Mouse (Mus musculus): ENCODE data around the gene Crybg1.
"Not testable (repeated sequence)": the region's sequence is repeated elsewhere in the genome, so short reads cannot be mapped to it uniquely, and the experiment has no call there.

Gene Crybg1

DNA sequence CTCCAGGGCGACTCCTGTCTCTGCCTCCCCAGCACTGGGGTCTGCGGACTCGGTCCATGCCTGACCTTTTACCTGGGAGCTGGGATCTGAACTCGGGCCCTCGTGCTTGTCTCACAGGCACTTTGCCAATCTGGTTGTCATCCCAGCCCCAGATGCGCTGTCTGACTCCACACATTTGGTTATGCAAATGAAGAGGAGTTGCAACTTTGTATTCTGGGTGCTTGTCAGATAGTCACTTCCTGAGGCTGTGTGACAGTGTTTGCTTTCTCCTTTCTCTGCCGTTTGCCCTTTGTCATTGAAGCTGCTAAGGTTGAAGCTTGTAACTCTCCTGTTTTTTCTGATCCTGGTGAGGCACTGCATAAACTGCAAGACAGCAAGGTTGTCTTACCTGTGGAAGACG, 220.9 kb downstream of the Crybg1 start:
- POLR2A ChIA-PET: no interaction called here
- CTCF ChIA-PET: interaction anchor here in 2 of 4 experiments (1.0 to 1.1 kb wide), 2 partner anchors 13 to 27 kb away, joined by 3 to 4 read pairs; no protein-coding TSS in a partner anchor

DNA sequence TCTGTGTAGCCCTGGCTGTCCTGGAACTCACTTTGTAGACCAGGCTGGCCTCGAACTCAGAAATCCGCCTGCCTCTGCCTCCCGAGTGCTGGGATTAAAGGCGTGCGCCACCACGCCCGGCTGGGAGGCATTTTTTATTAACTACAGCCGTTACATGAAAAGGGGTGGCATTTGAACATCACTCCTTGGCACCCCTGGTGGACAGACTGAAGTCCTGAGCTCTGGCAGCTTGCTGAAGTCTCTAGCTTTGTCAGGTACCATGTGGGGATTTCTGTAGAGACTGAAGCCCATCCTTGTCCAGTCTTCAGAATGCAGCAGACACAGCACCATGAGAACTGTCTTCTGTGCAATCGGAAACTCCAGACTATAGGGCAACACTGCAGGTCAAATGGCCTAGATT, 222.9 kb downstream of the Crybg1 start:
- CTCF ChIA-PET: not testable (repeated sequence)
- POLR2A ChIA-PET: interaction anchor here in 2 of 4 experiments (0.7 to 0.8 kb wide), 2 partner anchors 12 to 400 kb away, joined by 3 to 4 read pairs; no protein-coding TSS in a partner anchor

DNA sequence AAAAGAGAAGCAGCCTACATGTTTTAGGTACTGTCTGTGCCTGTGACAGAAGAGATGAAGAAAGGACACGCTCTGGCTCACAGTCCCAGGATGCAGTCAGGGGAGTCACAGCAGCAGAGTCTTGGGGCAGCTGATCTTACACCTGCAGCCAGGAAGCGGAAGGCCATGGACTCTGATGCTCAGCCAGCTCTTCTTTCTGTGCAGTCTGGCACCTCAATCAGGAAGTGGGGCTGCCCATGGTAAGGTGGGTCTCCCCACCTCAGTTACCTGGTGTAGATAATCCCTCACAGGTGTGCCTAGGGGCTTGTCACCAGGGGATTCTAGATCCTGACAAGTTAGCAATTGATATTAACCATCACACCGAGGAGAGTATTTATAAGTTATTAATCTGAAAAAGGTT, 225.6 kb downstream of the Crybg1 start:
- ChIA-PET CTCF (interaction anchor here in 3 of 4 experiments (1.0 to 1.2 kb wide), 3 partner anchors 12 to 148 kb away, joined by 3 to 4 read pairs (median 3); no protein-coding TSS in a partner anchor), POLR2A (interaction anchor here in 1 of 4 experiments (1.4 kb wide), 1 partner anchor 16 kb away, joined by 3 read pairs; no protein-coding TSS in a partner anchor)

DNA sequence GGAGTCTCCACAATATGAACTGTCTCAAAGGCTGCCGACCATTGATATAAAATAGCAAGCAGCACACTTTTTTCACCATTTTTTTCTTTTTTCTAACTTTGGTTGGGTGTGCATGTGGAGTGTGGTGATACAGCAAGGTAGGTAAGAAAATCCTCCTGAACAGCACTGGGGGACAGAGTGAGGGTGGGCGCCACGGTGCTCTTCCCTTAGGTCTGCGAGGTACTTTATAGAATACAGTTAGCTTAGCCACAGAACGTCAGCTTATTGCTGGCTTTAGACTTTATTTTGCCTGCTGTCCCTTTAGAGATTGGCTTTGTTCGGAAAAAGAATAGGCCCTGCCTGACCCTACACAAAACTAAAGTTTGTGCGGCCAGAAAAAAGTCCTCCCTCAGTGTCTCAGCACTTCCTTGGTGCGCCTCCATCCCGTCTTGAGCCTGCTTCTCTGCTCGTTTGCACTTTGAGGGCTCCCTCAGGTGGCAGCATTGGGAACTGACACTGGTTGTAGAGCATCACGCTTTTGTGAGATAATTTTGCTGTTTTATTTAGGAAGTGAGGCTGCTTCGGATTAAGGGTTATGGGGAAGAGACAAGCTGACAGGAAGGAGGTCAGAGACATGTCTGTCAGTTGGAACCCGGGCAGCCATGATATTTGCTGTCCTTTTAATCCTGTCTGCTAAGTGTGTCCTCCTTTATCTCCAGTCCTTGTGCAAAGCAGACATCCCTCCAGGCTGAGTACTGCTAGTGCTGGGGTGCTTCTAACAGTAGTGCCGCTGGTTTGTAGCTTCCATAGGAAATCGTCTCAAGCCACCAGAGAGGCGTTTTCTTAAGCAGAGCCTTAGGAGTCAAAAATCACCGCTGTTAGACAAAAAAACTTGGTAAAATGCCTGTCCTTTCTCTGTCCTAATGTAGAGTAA, 229.7 kb downstream of the Crybg1 start:
- POLR2A ChIA-PET: interaction anchor here in 2 of 4 experiments (0.8 to 1.4 kb wide), 2 partner anchors 339 to 340 kb away, joined by 3 to 5 read pairs; no protein-coding TSS in a partner anchor
- CTCF ChIA-PET: interaction anchor here in 2 of 4 experiments (0.6 to 1.2 kb wide), 3 partner anchors 20 to 440 kb away, joined by 3 read pairs; no protein-coding TSS in a partner anchor

DNA sequence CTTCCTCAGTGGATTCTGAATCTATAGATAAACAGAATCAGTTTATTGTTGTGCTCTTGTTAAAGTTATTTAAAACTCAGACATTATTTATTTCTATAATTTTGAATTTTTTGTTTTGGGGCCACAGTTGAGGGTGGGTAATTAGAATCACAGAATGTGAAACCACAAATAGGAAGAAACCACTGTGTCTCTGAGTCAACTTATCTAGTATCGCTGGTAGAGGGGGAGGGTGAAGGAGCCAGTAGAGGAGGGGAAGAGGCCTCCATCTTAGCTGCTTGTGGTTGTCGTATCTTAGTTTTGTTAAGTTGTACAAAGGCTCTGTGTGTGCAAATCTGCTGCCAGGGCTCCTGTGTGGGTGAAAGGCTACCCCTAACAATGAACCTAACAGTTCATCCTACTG, 231.9 kb downstream of the Crybg1 start:
- ChIA-PET CTCF (no interaction called here), POLR2A (no interaction called here)

DNA sequence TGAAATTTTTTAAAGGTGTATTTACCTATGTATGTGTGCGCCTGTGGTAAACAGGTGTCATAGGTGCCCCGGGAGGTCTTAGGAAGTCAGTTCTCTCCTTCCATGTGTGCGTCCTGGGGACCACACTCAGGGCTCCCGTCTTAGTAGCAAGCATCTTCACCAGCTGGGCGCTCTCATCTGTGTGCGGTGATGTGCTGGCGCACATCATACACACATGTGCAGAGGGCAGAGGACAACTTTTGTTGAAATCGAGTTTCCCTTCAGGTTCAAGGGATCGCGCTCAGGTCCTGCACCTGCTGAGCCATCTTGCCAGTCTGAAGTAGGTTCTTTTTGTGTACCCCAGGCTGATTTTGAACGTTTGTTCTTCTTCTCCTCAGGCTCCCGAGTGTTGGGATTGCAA, 232.5 kb downstream of the Crybg1 start:
- CTCF ChIA-PET: interaction anchor here in 1 of 4 experiments (1.1 kb wide), 1 partner anchor 45 kb away, joined by 3 read pairs; no protein-coding TSS in a partner anchor
- POLR2A ChIA-PET: interaction anchor here in 1 of 4 experiments (1.2 kb wide), 1 partner anchor 338 kb away, joined by 4 read pairs; the partner anchor contains the start of gene Cd24a

DNA sequence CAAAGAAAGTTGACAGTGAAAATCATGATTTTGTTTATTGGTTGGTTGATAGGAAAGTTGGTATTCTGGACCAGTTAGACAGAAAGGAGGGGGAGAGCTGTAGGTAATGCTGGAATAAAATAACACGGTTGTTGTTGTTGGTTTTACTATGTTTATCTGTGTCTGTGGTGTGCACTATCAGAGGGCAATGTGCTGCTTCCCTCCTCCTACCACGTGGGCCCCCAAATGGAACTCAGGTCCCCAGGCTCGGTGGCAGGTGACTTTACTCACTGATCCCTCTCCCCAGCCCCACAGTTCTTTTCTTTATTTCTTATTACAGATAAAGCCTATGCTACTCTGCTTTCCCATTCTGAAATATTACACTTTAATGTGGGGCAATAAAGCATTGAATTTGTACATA, 236.4 kb downstream of the Crybg1 start:
- ChIA-PET CTCF (no interaction called here), POLR2A (no interaction called here)

DNA sequence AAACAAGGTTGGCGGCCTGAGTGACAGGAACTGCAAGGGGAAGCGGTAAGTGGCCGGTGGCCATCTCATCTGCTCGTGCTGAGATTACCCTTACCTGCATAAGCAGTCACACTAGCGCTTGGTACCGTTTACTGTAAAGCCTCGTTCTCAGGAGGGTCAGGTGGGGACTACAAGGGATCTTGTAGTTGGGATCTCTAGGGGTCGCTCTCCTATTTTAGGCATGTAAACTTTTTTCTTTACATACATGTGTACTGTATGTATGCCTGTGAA, 237.8 kb downstream of the Crybg1 start:
- CTCF ChIA-PET: no interaction called here
- POLR2A ChIA-PET: interaction anchor here in 2 of 4 experiments (2.6 to 2.7 kb wide), 2 partner anchors 11 to 18 kb away, joined by 8 to 13 read pairs; no protein-coding TSS in a partner anchor

DNA sequence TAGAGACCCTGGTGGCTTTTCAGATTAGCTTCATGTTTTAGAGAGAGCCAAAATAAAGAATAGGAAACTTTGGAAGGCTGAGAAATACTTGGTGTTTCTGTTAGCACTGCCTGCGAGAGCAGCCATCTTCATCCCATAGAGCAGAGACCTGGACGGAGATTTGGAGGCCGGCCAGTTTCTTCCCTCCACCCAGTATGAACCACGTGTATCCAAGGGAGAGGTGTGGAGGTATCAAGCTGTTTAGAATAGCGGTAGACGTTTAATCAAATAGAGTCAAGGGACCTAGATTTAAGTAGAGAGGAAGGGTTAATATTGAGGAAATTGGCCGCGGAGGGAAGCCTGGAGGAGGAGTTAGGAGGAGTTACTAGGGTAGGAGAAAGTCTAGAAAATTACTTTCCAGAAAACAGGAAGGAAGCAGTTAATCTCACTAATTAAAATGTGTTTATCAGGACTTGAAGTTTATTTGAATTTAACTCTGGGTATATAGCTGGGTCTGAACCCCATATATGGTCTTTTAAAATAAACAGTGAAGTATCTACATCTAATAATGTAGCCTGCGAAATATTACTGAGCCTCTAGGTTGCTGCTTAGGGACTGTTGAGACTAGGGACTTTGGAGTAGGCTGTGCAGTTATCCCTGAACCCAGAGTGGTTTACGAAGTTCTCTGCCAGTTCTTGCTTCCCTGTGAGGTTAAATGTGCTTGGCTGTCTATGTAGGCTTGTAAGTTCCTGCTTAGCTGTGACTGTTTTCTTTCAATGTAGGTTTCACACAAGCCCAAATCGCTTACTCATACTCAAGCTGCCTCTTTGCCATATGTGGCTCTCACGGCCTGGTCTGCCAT, 238.4 kb downstream of the Crybg1 start:
- ChIA-PET POLR2A (interaction anchor here in 2 of 4 experiments (2.6 to 2.7 kb wide), 2 partner anchors 10 to 17 kb away, joined by 8 to 13 read pairs; no protein-coding TSS in a partner anchor), CTCF (interaction anchor here in 1 of 4 experiments (1.5 kb wide), 1 partner anchor 39 kb away, joined by 3 read pairs; no protein-coding TSS in a partner anchor)

DNA sequence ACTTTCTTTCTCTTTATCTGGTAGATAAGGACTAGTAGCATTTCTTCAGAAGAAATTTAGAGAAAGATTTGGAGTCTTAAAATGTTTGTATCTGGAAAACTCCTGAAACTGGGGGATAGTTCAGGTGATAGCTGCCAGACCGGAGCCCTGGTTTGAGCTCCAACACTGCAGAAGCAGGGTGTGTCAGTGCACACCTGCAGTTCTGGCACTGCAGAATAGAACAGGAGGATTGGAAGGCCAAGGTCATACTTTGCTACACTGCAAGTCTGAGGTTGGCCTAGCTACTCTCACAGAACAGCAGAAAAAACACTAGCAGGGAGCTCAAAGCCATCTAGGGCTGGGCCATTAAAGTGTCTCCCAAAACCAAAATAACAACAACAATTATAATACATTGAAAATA, 244.1 kb downstream of the Crybg1 start:
- ChIA-PET POLR2A (interaction anchor here in 2 of 4 experiments (0.7 to 1.1 kb wide), 4 partner anchors 11 to 162 kb away, joined by 3 to 6 read pairs (median 4); no protein-coding TSS in a partner anchor), CTCF (interaction anchor here in 1 of 4 experiments (0.6 kb wide), 1 partner anchor 49 kb away, joined by 3 read pairs; no protein-coding TSS in a partner anchor)

DNA sequence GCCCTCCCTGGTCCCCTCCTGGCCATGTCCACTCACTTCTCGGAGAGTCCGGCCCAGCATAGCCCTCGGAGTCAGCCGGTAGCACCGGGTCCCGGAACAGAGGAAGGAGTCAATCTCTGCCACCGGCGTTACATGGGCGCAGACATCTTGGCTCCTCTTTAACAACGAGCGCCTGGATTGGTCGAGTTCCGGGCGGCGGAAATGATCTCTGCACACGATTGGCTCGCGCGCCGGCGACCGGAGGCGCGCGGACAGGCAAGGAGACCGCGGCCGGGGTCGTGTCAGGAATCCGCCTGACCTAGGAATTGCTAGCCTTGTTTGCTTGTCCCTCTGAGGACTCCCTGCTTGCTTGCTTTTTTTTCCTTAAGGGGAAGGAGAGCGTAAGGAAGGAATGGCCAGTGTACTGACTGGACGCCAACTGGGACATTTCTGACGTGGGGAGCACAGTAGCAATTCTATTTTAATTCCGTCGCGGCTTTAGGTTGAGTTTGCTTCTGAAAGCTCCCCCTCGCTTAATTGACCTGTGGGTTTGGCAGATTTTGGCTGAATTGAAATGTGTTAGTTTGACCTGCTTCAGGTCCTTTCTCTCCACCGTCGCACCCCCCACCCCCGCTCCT, 247.0 kb downstream of the Crybg1 start, which contains the start of the genes Qrsl1 and Rtn4ip1:
Qrsl1 (minus strand) TSS at position 168 of the 617 bp plus-strand sequence.
Rtn4ip1 (plus strand) TSS at position 230 of the 617 bp plus-strand sequence.
- ChIA-PET CTCF (interaction anchor here in 3 of 4 experiments (0.6 kb wide), 3 partner anchors 20 to 425 kb away, joined by 3 to 6 read pairs (median 3); no protein-coding TSS in a partner anchor), POLR2A (interaction anchor here in 3 of 4 experiments (0.6 to 2.8 kb wide), 5 partner anchors 8 to 1219 kb away, joined by 3 to 13 read pairs (median 3); no protein-coding TSS in a partner anchor)

DNA sequence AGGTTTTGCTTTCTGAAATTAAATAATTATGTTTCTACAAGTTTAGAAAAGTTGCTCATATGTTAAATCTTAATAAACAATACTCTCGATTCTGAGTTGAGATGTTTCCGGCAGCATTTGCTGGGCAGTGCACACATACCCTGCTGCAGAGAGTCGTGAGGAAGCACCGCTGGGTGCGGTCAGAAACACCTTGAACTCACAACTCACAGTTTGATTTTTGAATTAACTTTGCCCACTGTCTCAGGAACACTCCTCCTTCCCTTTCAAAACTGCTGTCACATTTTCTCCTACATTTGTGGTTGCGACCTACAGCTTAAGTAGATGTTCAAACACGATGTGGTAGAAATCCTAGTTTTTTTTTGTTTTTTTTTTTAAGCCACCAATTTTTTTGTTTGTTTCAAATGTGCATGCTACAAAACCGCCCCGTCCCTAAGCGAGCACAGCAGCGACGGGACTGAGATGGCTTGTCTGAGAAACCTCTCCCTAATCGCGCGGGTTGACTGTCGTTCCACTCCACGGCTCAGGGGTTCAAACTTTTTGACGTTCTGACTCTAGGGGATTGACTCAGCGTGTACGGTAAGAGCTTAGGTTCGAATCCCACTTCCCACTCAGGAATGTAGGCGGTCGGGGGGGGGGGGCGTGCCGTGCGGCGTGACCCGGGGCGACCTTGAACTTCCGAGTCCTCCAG, 247.6 kb downstream of the Crybg1 start:
- ChIA-PET POLR2A (interaction anchor here in 3 of 4 experiments (0.6 to 2.8 kb wide), 8 partner anchors 8 to 1219 kb away, joined by 3 to 13 read pairs (median 4); no protein-coding TSS in a partner anchor), CTCF (interaction anchor here in 3 of 4 experiments (0.6 kb wide), 3 partner anchors 21 to 424 kb away, joined by 3 to 6 read pairs (median 3); no protein-coding TSS in a partner anchor)

Measured in embryonic stem cell, embryonic (primary cell).